Mouse (Mus musculus) hindbrain, postnatal 0 days (tissue): ENCODE results near the gene Anxa9. TPM values are rescaled to one million over a fixed set of nuclear protein-coding genes. Genes with fewer than 3 reads are reported as not detected.

Source experiments
- ATAC-seq: fragments of 200-750 bp; cut with Nextera tagmentation; 2 replicates; pipeline ENCODE4 v1.8.0; 2017; ENCODE audit warnings: mild to moderate bottlenecking, moderate TSS enrichment, moderate library complexity
- DNase-seq: peaks from one replicate; pipeline ENCODE4 v3.0.0-alpha.2; 2015; ENCODE audit warnings: low spot score
- H3K27ac ChIP-seq: fragments of 300-500 bp; sonication (generic); 2 replicates; pipeline ENCODE4 v1.5.1; 2014; ENCODE audit warnings: mild to moderate bottlenecking
- H3K27me3 ChIP-seq: fragments of 300-500 bp; sonication (generic); 2 replicates; pipeline ENCODE4 v1.6.1; 2014; ENCODE audit warnings: low read length, mixed read lengths; ENCODE audit not compliant: insufficient read depth
- H3K36me3 ChIP-seq: fragments of 300-500 bp; sonication (generic); 2 replicates; pipeline ENCODE4 v1.6.1; 2014; ENCODE audit warnings: low read length, mixed read lengths; ENCODE audit not compliant: insufficient read depth
- H3K4me1 ChIP-seq: fragments of 300-500 bp; sonication (generic); 2 replicates; pipeline ENCODE4 v1.6.1; 2014; ENCODE audit warnings: antibody characterized with exemption, low read length, mixed read lengths; ENCODE audit not compliant: insufficient read depth
- H3K4me2 ChIP-seq: fragments of 300-500 bp; sonication (generic); 2 replicates; pipeline ENCODE4 v1.6.1; 2014; ENCODE audit warnings: low read depth, mild to moderate bottlenecking, low read length, moderate library complexity, mixed read lengths
- H3K4me3 ChIP-seq: fragments of 300-500 bp; sonication (generic); 2 replicates; pipeline ENCODE4 v1.5.1; 2014; ENCODE audit warnings: low read length
- H3K9ac ChIP-seq: fragments of 300-500 bp; sonication (generic); replicated peaks from 2 replicates; pipeline ENCODE4 v1.6.1; 2014; ENCODE audit warnings: mild to moderate bottlenecking, low read length, moderate library complexity, mixed read lengths
- H3K9me3 ChIP-seq: fragments of 300-500 bp; sonication (generic); 2 replicates; pipeline ENCODE4 v1.6.1; 2016; ENCODE audit warnings: low read length, mixed read lengths
- CTCF ChIP-seq: IDR thresholded peaks from 2 replicates; pipeline ENCODE4 v1.5.1; 2016; ENCODE audit warnings: antibody characterized with exemption, control low read depth, low read depth
- WGBS: fragments of 180-500 bp; shearing (Covaris S2); extraction: QIAGEN DNeasy Blood & Tissue Kit; methylation state at CpG from one replicate; pipeline ENCODE4 v1.1.7; 2014; 5-methylcytosine and 5-hydroxymethylcytosine counted together
- polyA plus RNA-seq: library from polyadenylated mRNA; unstranded; fragments of >200 nt; fragmentation: Nextera tagmentation; extraction: Ambion mirVana; gene quantifications from 2 replicates; pipeline ENCODE4 v1.2.1, GENCODE M21; 2015
- total RNA-seq: library from RNA; depleted of rRNA; stranded (reverse); fragments of >200 nt; gene quantifications from 2 replicates; pipeline ENCODE4 v1.2.3, GENCODE M21; 2014

Anxa9 gene
- total and polyA plus RNA-seq, 2 experiments from 2014 or later, result 0.31 to 0.48 TPM

GRCm38 (mm10) chr3:95291041-95291440 is 15.9 kb downstream of the Anxa9 start:
- peaks cover 29% of the 10 kb centered on the region; the same call in 1 of the 2 replicates for H3K36me3 ChIP-seq
- DNase-seq, result no peak
- WGBS, result 86% methylated on average over 4 of the region's 4 CpGs

GRCm38 (mm10) chr3:95290156-95290555 is 16.8 kb downstream of the Anxa9 start:
- Histone ChIP-seq H3K27ac (no peak overlapping the region), H3K36me3 (peaks cover 27% of the 10 kb centered on the region; the same call in 1 of the 2 replicates), H3K4me1 (no peaks in the 10 kb centered on the region), H3K4me3 (no peak overlapping the region), H3K27me3 (no peaks in the 10 kb centered on the region), H3K9me3 (no peaks in the 10 kb centered on the region), H3K4me2 (no peak overlapping the region), H3K9ac (no peak overlapping the region)
- TF ChIP-seq CTCF, result no peak
- no peak for ATAC-seq
- DNase-seq, result no peak
- WGBS, result 82% methylated on average over 6 of the region's 6 CpGs

More at GRCm38 (mm10) chr3:95291041-95291440, 15.9 kb downstream of the Anxa9 start:
- Histone ChIP-seq H3K4me1 (no peaks in the 10 kb centered on the region), H3K4me3 (no peak overlapping the region), H3K9me3 (no peaks in the 10 kb centered on the region), H3K27ac (no peak overlapping the region), H3K9ac (no peak overlapping the region), H3K4me2 (no peak overlapping the region), H3K27me3 (no peaks in the 10 kb centered on the region)
- TF ChIP-seq CTCF, result no peak
- no peak for ATAC-seq

GRCm38 (mm10) chr3:95289419-95289818 is 17.6 kb downstream of the Anxa9 start:
- Histone ChIP-seq H3K27ac (no peak overlapping the region), H3K36me3 (peaks cover 20% of the 10 kb centered on the region; the same call in 1 of the 2 replicates), H3K4me2 (no peak overlapping the region), H3K9me3 (no peaks in the 10 kb centered on the region), H3K9ac (no peak overlapping the region), H3K4me3 (no peak overlapping the region), H3K4me1 (no peaks in the 10 kb centered on the region), H3K27me3 (no peaks in the 10 kb centered on the region)
- DNase-seq (no peak), ATAC-seq (0 out of 2 replicates have a peak, but pooled peaks have one; percentile 11)
- TF ChIP-seq CTCF, result 0 out of 2 replicates have a peak, but pooled peaks have one; percentile 1
- WGBS, result 84% methylated on average over 4 of the region's 4 CpGs

- no peaks in the 10 kb centered on the region for H3K9me3 ChIP-seq
- DNase-seq (no peak), ATAC-seq (no peak)
- no peak overlapping the region for H3K4me2 ChIP-seq
- H3K27ac ChIP-seq, result no peak overlapping the region
- WGBS, result 86% methylated on average over 3 of the region's 3 CpGs
- H3K9ac ChIP-seq, result no peak overlapping the region
- H3K4me3 ChIP-seq, result no peak overlapping the region
- TF ChIP-seq CTCF, result no peak
- H3K27me3 ChIP-seq, result no peaks in the 10 kb centered on the region
- peaks cover 6% of the 10 kb centered on the region; the same call in 1 of the 2 replicates for H3K4me1 ChIP-seq
- H3K36me3 ChIP-seq, result peaks cover 4% of the 10 kb centered on the region; the same call in 1 of the 2 replicates
Measured at GRCm38 (mm10) chr3:95287541-95287940, 19.4 kb downstream of the Anxa9 start.

- Histone ChIP-seq H3K9ac (no peak overlapping the region), H3K36me3 (peaks cover 4% of the 10 kb centered on the region; the same call in 1 of the 2 replicates), H3K9me3 (no peaks in the 10 kb centered on the region), H3K4me2 (no peak overlapping the region), H3K27ac (no peak overlapping the region), H3K4me3 (no peak overlapping the region), H3K27me3 (no peaks in the 10 kb centered on the region), H3K4me1 (peaks cover 6% of the 10 kb centered on the region; the same call in 1 of the 2 replicates)
- DNase-seq, result no peak
- WGBS, result 89% methylated on average over 7 of the region's 7 CpGs
- ATAC-seq, result no peak
- TF ChIP-seq CTCF, result no peak
Measured at GRCm38 (mm10) chr3:95286510-95286909, 20.5 kb downstream of the Anxa9 start.

GRCm38 (mm10) chr3:95286011-95286410 is 21.0 kb downstream of the Anxa9 start:
- Histone ChIP-seq H3K9ac (no peak overlapping the region), H3K4me3 (no peak overlapping the region), H3K4me2 (no peak overlapping the region), H3K9me3 (no peaks in the 10 kb centered on the region), H3K4me1 (peaks cover 6% of the 10 kb centered on the region; the same call in 1 of the 2 replicates), H3K36me3 (peaks cover 4% of the 10 kb centered on the region; the same call in 1 of the 2 replicates), H3K27ac (no peak overlapping the region), H3K27me3 (no peaks in the 10 kb centered on the region)
- no peak for ATAC-seq
- DNase-seq, result no peak
- WGBS, result 75% methylated on average over 5 of the region's 5 CpGs
- TF ChIP-seq CTCF, result no peak

- Histone ChIP-seq H3K27me3 (no peaks in the 10 kb centered on the region), H3K4me1 (peaks cover 6% of the 10 kb centered on the region; the same call in 1 of the 2 replicates), H3K4me3 (no peak overlapping the region), H3K27ac (no peak overlapping the region), H3K4me2 (no peak overlapping the region), H3K9ac (no peak overlapping the region), H3K36me3 (peaks cover 4% of the 10 kb centered on the region; the same call in 1 of the 2 replicates), H3K9me3 (no peaks in the 10 kb centered on the region)
- TF ChIP-seq CTCF, result no peak
- WGBS, result 90% methylated on average over 5 of the region's 5 CpGs
- ATAC-seq (no peak), DNase-seq (no peak)
Measured at GRCm38 (mm10) chr3:95285390-95285789, 21.6 kb downstream of the Anxa9 start.
